Mouse (Mus musculus): ENCODE results near the gene Rfk. TPM values are rescaled to one million over a fixed set of nuclear protein-coding genes. Genes with fewer than 3 reads are reported as not detected.
A peak's percentile ranks its signal among the peaks of the same experiment; 100 is the strongest.

The Rfk gene
- polyA plus RNA-seq, 1 experiment from 2014 or later, result 88.3 TPM

- H3K4me2 ChIP-seq, result peak overlapping the region; percentile 74
- 20% methylated on average over 3 of the region's 3 CpGs for WGBS
- peaks cover 14% of the 10 kb centered on the region for H3K4me1 ChIP-seq (replicated peaks; ENCODE audit: control insufficient read depth, insufficient read depth, low read length)
- H3K36me3 ChIP-seq (ENCODE audit: control insufficient read depth, insufficient read depth, low read length), result no peaks in the 10 kb centered on the region; the same call in 1 of the 2 replicates
- ATAC-seq (replicated peaks; ENCODE audit: low FRiP score) (no peak), DNase-seq (ENCODE audit: low spot score) (no peak)
- peak overlapping the region; percentile 26; the same call in 1 of the 2 replicates for H3K9ac ChIP-seq (ENCODE audit: low read depth, low read length)
- no peak overlapping the region for H3K4me3 ChIP-seq (ENCODE audit: low read depth, low read length)
- no peaks in the 10 kb centered on the region for H3K9me3 ChIP-seq (ENCODE audit: control insufficient read depth, low read length)
- 0 out of 2 replicates have a peak, but pooled peaks cover 5% of the 10 kb centered on the region for H3K27me3 ChIP-seq (replicated peaks; ENCODE audit: control insufficient read depth, insufficient read depth, low read length)
- H3K27ac ChIP-seq (ENCODE audit: low read depth, low read length), result no peak overlapping the region
These were observed 977 bp upstream of the Rfk start for GRCm38 (mm10) chr19:17392866-17393265.

GRCm38 (mm10) chr19:17396802-17397201, 3.0 kb downstream of the Rfk start:
- Histone ChIP-seq H3K4me3 (ENCODE audit: low read depth, low read length) (no peak overlapping the region), H3K4me1 (replicated peaks; ENCODE audit: control insufficient read depth, insufficient read depth, low read length) (peaks cover 14% of the 10 kb centered on the region), H3K27ac (ENCODE audit: low read depth, low read length) (no peak overlapping the region; the same call in 1 of the 2 replicates), H3K9me3 (ENCODE audit: control insufficient read depth, low read length) (no peaks in the 10 kb centered on the region), H3K9ac (ENCODE audit: low read depth, low read length) (no peak overlapping the region), H3K4me2 (no peak overlapping the region), H3K36me3 (ENCODE audit: control insufficient read depth, insufficient read depth, low read length) (peaks cover 12% of the 10 kb centered on the region; the same call in 1 of the 2 replicates), H3K27me3 (replicated peaks; ENCODE audit: control insufficient read depth, insufficient read depth, low read length) (0 out of 2 replicates have a peak, but pooled peaks cover 3% of the 10 kb centered on the region)
- WGBS, result 69% methylated on average over 4 of the region's 4 CpGs
- no peak for DNase-seq (ENCODE audit: low spot score)
- ATAC-seq (replicated peaks; ENCODE audit: low FRiP score), result no peak

GRCm38 (mm10) chr19:17397922-17398321, 4.1 kb downstream of the Rfk start:
- Histone ChIP-seq H3K9me3 (ENCODE audit: control insufficient read depth, low read length) (no peaks in the 10 kb centered on the region), H3K36me3 (ENCODE audit: control insufficient read depth, insufficient read depth, low read length) (peaks cover 12% of the 10 kb centered on the region; the same call in 1 of the 2 replicates), H3K9ac (ENCODE audit: low read depth, low read length) (no peak overlapping the region), H3K4me1 (replicated peaks; ENCODE audit: control insufficient read depth, insufficient read depth, low read length) (peaks cover 14% of the 10 kb centered on the region), H3K27ac (ENCODE audit: low read depth, low read length) (no peak overlapping the region), H3K4me3 (ENCODE audit: low read depth, low read length) (no peak overlapping the region), H3K27me3 (replicated peaks; ENCODE audit: control insufficient read depth, insufficient read depth, low read length) (0 out of 2 replicates have a peak, but pooled peaks cover 3% of the 10 kb centered on the region), H3K4me2 (no peak overlapping the region)
- ATAC-seq (replicated peaks; ENCODE audit: low FRiP score) (no peak), DNase-seq (ENCODE audit: low spot score) (no peak)
- WGBS, result 77% methylated on average over 5 of the region's 5 CpGs

- Histone ChIP-seq H3K36me3 (ENCODE audit: control insufficient read depth, insufficient read depth, low read length) (peaks cover 12% of the 10 kb centered on the region; the same call in 1 of the 2 replicates), H3K4me2 (no peak overlapping the region), H3K9me3 (ENCODE audit: control insufficient read depth, low read length) (no peaks in the 10 kb centered on the region), H3K9ac (ENCODE audit: low read depth, low read length) (no peak overlapping the region), H3K27me3 (replicated peaks; ENCODE audit: control insufficient read depth, insufficient read depth, low read length) (no peaks in the 10 kb centered on the region), H3K4me1 (replicated peaks; ENCODE audit: control insufficient read depth, insufficient read depth, low read length) (peaks cover 8% of the 10 kb centered on the region), H3K4me3 (ENCODE audit: low read depth, low read length) (no peak overlapping the region), H3K27ac (ENCODE audit: low read depth, low read length) (no peak overlapping the region)
- ATAC-seq (replicated peaks; ENCODE audit: low FRiP score), result no peak
- WGBS, result 86% methylated on average over 4 of the region's 4 CpGs
- no peak for DNase-seq (ENCODE audit: low spot score)
These were observed 6.1 kb downstream of the Rfk start for GRCm38 (mm10) chr19:17399965-17400364.

GRCm38 (mm10) chr19:17400571-17400970, 6.7 kb downstream of the Rfk start:
- Histone ChIP-seq H3K4me1 (replicated peaks; ENCODE audit: control insufficient read depth, insufficient read depth, low read length) (peaks cover 4% of the 10 kb centered on the region; the same call in 1 of the 2 replicates), H3K27me3 (replicated peaks; ENCODE audit: control insufficient read depth, insufficient read depth, low read length) (no peaks in the 10 kb centered on the region), H3K4me2 (no peak overlapping the region), H3K9ac (ENCODE audit: low read depth, low read length) (no peak overlapping the region), H3K27ac (ENCODE audit: low read depth, low read length) (no peak overlapping the region), H3K36me3 (ENCODE audit: control insufficient read depth, insufficient read depth, low read length) (peaks cover 12% of the 10 kb centered on the region; the same call in 1 of the 2 replicates), H3K9me3 (ENCODE audit: control insufficient read depth, low read length) (no peaks in the 10 kb centered on the region), H3K4me3 (ENCODE audit: low read depth, low read length) (no peak overlapping the region)
- DNase-seq (ENCODE audit: low spot score) (no peak), ATAC-seq (replicated peaks; ENCODE audit: low FRiP score) (no peak)
- 79% methylated on average over 4 of the region's 4 CpGs for WGBS

GRCm38 (mm10) chr19:17403175-17403574, 9.3 kb downstream of the Rfk start:
- WGBS, result 82% methylated on average over 4 of the region's 4 CpGs
- no peak overlapping the region for H3K4me2 ChIP-seq
- ATAC-seq (replicated peaks; ENCODE audit: low FRiP score) (no peak), DNase-seq (ENCODE audit: low spot score) (no peak)
- no peak overlapping the region for H3K9ac ChIP-seq (ENCODE audit: low read depth, low read length)
- peaks cover 12% of the 10 kb centered on the region; the same call in 1 of the 2 replicates for H3K36me3 ChIP-seq (ENCODE audit: control insufficient read depth, insufficient read depth, low read length)
- no peaks in the 10 kb centered on the region for H3K9me3 ChIP-seq (ENCODE audit: control insufficient read depth, low read length)
- H3K27ac ChIP-seq (ENCODE audit: low read depth, low read length), result no peak overlapping the region
- no peak overlapping the region for H3K4me3 ChIP-seq (ENCODE audit: low read depth, low read length)
- H3K27me3 ChIP-seq (replicated peaks; ENCODE audit: control insufficient read depth, insufficient read depth, low read length), result no peaks in the 10 kb centered on the region
- H3K4me1 ChIP-seq (replicated peaks; ENCODE audit: control insufficient read depth, insufficient read depth, low read length), result no peaks in the 10 kb centered on the region

- H3K4me2 ChIP-seq, result no peak overlapping the region
- H3K4me3 ChIP-seq (ENCODE audit: low read depth, low read length), result no peak overlapping the region
- no peak overlapping the region for H3K9ac ChIP-seq (ENCODE audit: low read depth, low read length)
- no peaks in the 10 kb centered on the region for H3K36me3 ChIP-seq (ENCODE audit: control insufficient read depth, insufficient read depth, low read length)
- 84% methylated on average over 5 of the region's 5 CpGs for WGBS
- no peaks in the 10 kb centered on the region for H3K9me3 ChIP-seq (ENCODE audit: control insufficient read depth, low read length)
- H3K27ac ChIP-seq (ENCODE audit: low read depth, low read length), result no peak overlapping the region
- DNase-seq (ENCODE audit: low spot score) (no peak), ATAC-seq (replicated peaks; ENCODE audit: low FRiP score) (no peak)
- no peaks in the 10 kb centered on the region for H3K4me1 ChIP-seq (replicated peaks; ENCODE audit: control insufficient read depth, insufficient read depth, low read length)
- H3K27me3 ChIP-seq (replicated peaks; ENCODE audit: control insufficient read depth, insufficient read depth, low read length), result no peaks in the 10 kb centered on the region
These were observed 13.0 kb downstream of the Rfk start for GRCm38 (mm10) chr19:17406823-17407222.

GRCm38 (mm10) chr19:17408591-17408990, 14.7 kb downstream of the Rfk start:
- no peaks in the 10 kb centered on the region for H3K4me1 ChIP-seq (replicated peaks; ENCODE audit: control insufficient read depth, insufficient read depth, low read length)
- no peak overlapping the region for H3K4me2 ChIP-seq
- no peaks in the 10 kb centered on the region for H3K27me3 ChIP-seq (replicated peaks; ENCODE audit: control insufficient read depth, insufficient read depth, low read length)
- H3K36me3 ChIP-seq (ENCODE audit: control insufficient read depth, insufficient read depth, low read length), result no peaks in the 10 kb centered on the region
- no peak overlapping the region for H3K27ac ChIP-seq (ENCODE audit: low read depth, low read length)
- H3K9ac ChIP-seq (ENCODE audit: low read depth, low read length), result no peak overlapping the region
- no peaks in the 10 kb centered on the region for H3K9me3 ChIP-seq (ENCODE audit: control insufficient read depth, low read length)
- ATAC-seq (replicated peaks; ENCODE audit: low FRiP score) (no peak), DNase-seq (ENCODE audit: low spot score) (no peak)
- H3K4me3 ChIP-seq (ENCODE audit: low read depth, low read length), result no peak overlapping the region

GRCm38 (mm10) chr19:17409351-17409750, 15.5 kb downstream of the Rfk start:
- Histone ChIP-seq H3K27me3 (replicated peaks; ENCODE audit: control insufficient read depth, insufficient read depth, low read length) (no peaks in the 10 kb centered on the region), H3K27ac (ENCODE audit: low read depth, low read length) (no peak overlapping the region), H3K4me1 (replicated peaks; ENCODE audit: control insufficient read depth, insufficient read depth, low read length) (no peaks in the 10 kb centered on the region), H3K4me3 (ENCODE audit: low read depth, low read length) (no peak overlapping the region), H3K4me2 (no peak overlapping the region), H3K9ac (ENCODE audit: low read depth, low read length) (no peak overlapping the region), H3K9me3 (ENCODE audit: control insufficient read depth, low read length) (no peaks in the 10 kb centered on the region), H3K36me3 (ENCODE audit: control insufficient read depth, insufficient read depth, low read length) (no peaks in the 10 kb centered on the region)
- DNase-seq (ENCODE audit: low spot score), result no peak
- no peak for ATAC-seq (replicated peaks; ENCODE audit: low FRiP score)
- 57% methylated on average over 3 of the region's 3 CpGs for WGBS

Measured in liver, embryonic 11.5 days (tissue).